Comparison of ENCODE assay signal across 8 mouse cellular contexts in the genomic region with DNA sequence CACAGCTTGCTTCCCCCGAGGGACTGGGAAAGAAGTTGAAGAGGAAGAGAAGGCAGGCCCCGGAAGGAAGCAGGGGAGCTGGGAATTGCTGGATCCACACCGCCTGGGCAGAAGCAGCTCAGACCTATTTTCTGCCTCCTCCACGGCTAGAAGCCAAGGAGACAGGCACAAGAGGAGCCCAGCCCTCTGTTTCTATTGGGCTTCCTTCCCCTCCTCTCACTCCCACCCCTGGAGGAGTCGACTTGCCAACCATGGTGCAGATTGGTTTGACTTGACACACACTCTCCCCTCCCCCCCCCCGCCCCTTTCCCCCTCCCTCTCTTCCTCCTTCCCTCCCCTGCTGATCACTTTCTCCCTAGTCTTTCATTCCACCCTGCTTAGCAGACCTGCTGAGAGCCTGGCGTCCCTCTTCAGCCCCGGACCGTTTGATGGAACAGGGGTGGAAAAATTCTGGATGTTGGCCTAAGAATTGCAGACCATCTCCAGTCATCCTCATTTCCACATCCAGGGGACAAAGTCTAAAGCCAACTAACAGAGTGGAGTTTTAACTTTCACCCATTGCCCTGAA. TPM values are rescaled to one million over a fixed set of nuclear protein-coding genes. Genes with fewer than 3 reads are reported as not detected.
DNase-seq lines count a peak whose midpoint lies in the region; ATAC-seq and TF ChIP-seq lines count a peak whose summit lies in the region.

No protein-coding gene starts in this region.

- peaks cover 19 to 30% of the 10 kb centered on the region in 2 experiments for H3K4me1 ChIP-seq in MEL (ENCODE audit: control insufficient read depth in 1 of 2, insufficient read depth in 2 of 2, low read length in 2 of 2)
- H3K4me1 ChIP-seq in forebrain, embryonic 15.5 days = peaks cover 23% of the 10 kb centered on the region

- peak; percentile 87 for DNase-seq in 416B (ENCODE audit: low read depth)
- DNase-seq in MEL (ENCODE audit: low read depth, low spot score) = peak; percentile 82
- DNase-seq in heart, postnatal 36 days = peak; percentile 46 to 49
- DNase-seq in kidney, postnatal 36 days = peak; percentile 73 to 77
- DNase-seq in lung, postnatal 36 days = peak; percentile 65
- DNase-seq in right cerebral cortex, postnatal 14 days = peak; percentile 35
- DNase-seq in adrenal gland, postnatal 4 days (ENCODE audit: low spot score in 2 of 2) = no peak

- TF ChIP-seq RAD21 in MEL (IDR thresholded peaks at IDR 0.05; ENCODE audit: low read depth, low read length) = no peak

- peak overlapping the region; percentile 64 for H3K9ac ChIP-seq in MEL (ENCODE audit: control insufficient read depth, low read depth, low read length, poor library complexity, severe bottlenecking)
- 0 out of 2 replicates have a peak overlapping the region, but pooled peaks have one; percentile 10 for H3K9ac ChIP-seq in forebrain, embryonic 15.5 days (replicated peaks)

- TF ChIP-seq EP300 in MEL (IDR thresholded peaks at IDR 0.05; ENCODE audit: low read depth in 1 of 2, low read length in 2 of 2) = no peak

- ATAC-seq in forebrain, embryonic 15.5 days (replicated peaks) = peak; percentile 72

- H3K36me3 ChIP-seq in MEL (ENCODE audit: control insufficient read depth in 1 of 2, insufficient read depth in 2 of 2, low read length in 2 of 2) = peaks cover 0 to 18% of the 10 kb centered on the region in 2 experiments; a peak in 2 of 4 replicates
- no peaks in the 10 kb centered on the region for H3K36me3 ChIP-seq in forebrain, embryonic 15.5 days

- no peaks in the 10 kb centered on the region for H3K27me3 ChIP-seq in MEL (ENCODE audit: control insufficient read depth in 1 of 2, insufficient read depth in 2 of 2, low read length in 2 of 2)
- no peaks in the 10 kb centered on the region for H3K27me3 ChIP-seq in forebrain, embryonic 15.5 days

- intact Hi-C loops in heart, postnatal 36 days (cut with DNase I) = loop anchor here (5.0 kb wide), 1 partner anchor 164 kb away; no protein-coding TSS in a partner anchor

- H3K4me2 ChIP-seq in forebrain, embryonic 15.5 days (replicated peaks) = peak overlapping the region; percentile 31

- TF ChIP-seq POLR2A in MEL (IDR thresholded peaks at IDR 0.05; ENCODE audit: control insufficient read depth in 1 of 2, insufficient read depth in 1 of 2, low read depth in 1 of 2, low read length in 2 of 2, poor library complexity in 1 of 2) = peak; percentile 34 to 37; a peak in 1 of 4 replicates

- H3K79me2 ChIP-seq in MEL (ENCODE audit: control insufficient read depth, insufficient read depth, low read length, poor library complexity) = no peaks in the 10 kb centered on the region

- 2% methylated on average over 8 of the region's 9 CpGs for WGBS in forebrain, embryonic 15.5 days

- H3K9me3 ChIP-seq in MEL (replicated peaks; ENCODE audit: insufficient read depth, low read length) = no peaks in the 10 kb centered on the region
- H3K9me3 ChIP-seq in forebrain, embryonic 15.5 days = no peaks in the 10 kb centered on the region

- no peak for TF ChIP-seq CTCF in MEL (IDR thresholded peaks at IDR 0.05 in 2 of 3, conservative IDR thresholded peaks at IDR 0.05 in 1 of 3; ENCODE audit: control insufficient read depth in 1 of 3, insufficient read depth in 1 of 3, low read depth in 2 of 3, low read length in 3 of 3, poor library complexity in 1 of 3, severe bottlenecking in 1 of 3)

- H3K4me3 ChIP-seq in MEL (ENCODE audit: control insufficient read depth in 1 of 2, insufficient read depth in 1 of 2, low read depth in 2 of 2, low read length in 2 of 2) = peak overlapping the region; percentile 45 to 55
- no peak overlapping the region for H3K4me3 ChIP-seq in forebrain, embryonic 15.5 days

- H3K27ac ChIP-seq in MEL (ENCODE audit: control insufficient read depth, low read depth, low read length) = peak overlapping the region; percentile 52
- H3K27ac ChIP-seq in forebrain, embryonic 15.5 days (replicated peaks) = peak overlapping the region; percentile 81

TF ChIP-seq in MEL, 35 proteins besides CTCF, POLR2A, EP300 and RAD21:
- TF ChIP-seq SIN3A (IDR thresholded peaks at IDR 0.05; ENCODE audit: low read length) (peak; percentile 42; the same call in 1 of the 2 replicates), MXI1 (IDR thresholded peaks at IDR 0.05; ENCODE audit: low read depth, low read length) (peak; percentile 18; the same call in 1 of the 2 replicates), JUND (IDR thresholded peaks at IDR 0.05; ENCODE audit: low read depth, low read length) (no peak), POLR2AphosphoS2 (IDR thresholded peaks at IDR 0.05; ENCODE audit: low read length) (no peak), MYB (IDR thresholded peaks at IDR 0.05; ENCODE audit: low read depth, low read length) (no peak), UBTF (IDR thresholded peaks at IDR 0.05; ENCODE audit: borderline replicate concordance, insufficient read depth, low read depth, low read length) (no peak), MAZ (IDR thresholded peaks at IDR 0.05; ENCODE audit: low read depth, low read length) (peak; percentile 82; the same call in 1 of the 2 replicates), RCOR1 (IDR thresholded peaks at IDR 0.05; ENCODE audit: low read depth, low read length) (no peak), NRF1 (IDR thresholded peaks at IDR 0.05; ENCODE audit: insufficient read depth, low read depth, low read length, poor library complexity, severe bottlenecking) (no peak), KAT2A (conservative IDR thresholded peaks at IDR 0.05; ENCODE audit: low read depth, low read length) (no peak), TCF12 (IDR thresholded peaks at IDR 0.05; ENCODE audit: low read depth, low read length) (0 out of 2 replicates have a peak, but pooled peaks have one; percentile 4), TBP (IDR thresholded peaks at IDR 0.05; ENCODE audit: low read depth, low read length) (no peak), MEF2A (IDR thresholded peaks at IDR 0.05; ENCODE audit: extremely low read depth, insufficient replicate concordance, low read depth, low read length, poor library complexity, severe bottlenecking) (no peak), CHD2 (IDR thresholded peaks at IDR 0.05; ENCODE audit: low read length) (no peak), TAL1 (IDR thresholded peaks at IDR 0.05; ENCODE audit: low read length) (no peak), ZMIZ1 (IDR thresholded peaks at IDR 0.05; ENCODE audit: low read depth, low read length) (peak; percentile 64; the same call in 1 of the 2 replicates)

RNA-seq across cellular contexts. Expression of gene Ldha, which starts 3.1 kb away (rescaled TPM):
- total RNA-seq in MEL (2012; rRNA removed) = 1,212 and 1,976 TPM in 2 replicates
- 1,000 to 10,000 TPM in 1 of 2 experiments, 100 to 1,000 TPM in 1; 613 to 2,637 TPM for polyA plus RNA-seq in MEL (2012; ENCODE audit: insufficient read depth in 1 of 2, insufficient read length in 2 of 2, low read depth in 1 of 2, low replicate concordance in 2 of 2, missing spikeins in 1 of 2)
- 744 and 772 TPM in 2 replicates for polyA plus RNA-seq in forebrain, embryonic 15.5 days (2015; fragmentation: Nextera tagmentation; extraction: Ambion mirVana)
- 100 to 1,000 TPM; 776 to 801 TPM for total RNA-seq in heart, postnatal 36 days (2021)
- 100 to 1,000 TPM; 280 to 348 TPM for total RNA-seq in adrenal gland, postnatal 4 days (2021)

RNA-seq across cellular contexts. Expression of gene Ldhc, which starts 22.8 kb away (rescaled TPM):
- total RNA-seq in MEL (2012; rRNA removed) = not detected in 2 replicates
- not detected for polyA plus RNA-seq in MEL (2012; ENCODE audit: insufficient read depth in 1 of 2, insufficient read length in 2 of 2, low read depth in 1 of 2, low replicate concordance in 2 of 2, missing spikeins in 1 of 2)
- not detected in 2 replicates for polyA plus RNA-seq in forebrain, embryonic 15.5 days (2015; fragmentation: Nextera tagmentation; extraction: Ambion mirVana)
- not detected for total RNA-seq in heart, postnatal 36 days (2021)
- not detected for total RNA-seq in adrenal gland, postnatal 4 days (2021)

RNA-seq across cellular contexts. Expression of gene Gtf2h1, which starts 42.3 kb away (rescaled TPM):
- total RNA-seq in MEL (2012; rRNA removed) = 122 and 142 TPM in 2 replicates
- 100 to 1,000 TPM in 1 of 2 experiments, not detected in 1; 105 TPM for polyA plus RNA-seq in MEL (2012; ENCODE audit: insufficient read depth in 1 of 2, insufficient read length in 2 of 2, low read depth in 1 of 2, low replicate concordance in 2 of 2, missing spikeins in 1 of 2)
- 48.8 and 51.5 TPM in 2 replicates for polyA plus RNA-seq in forebrain, embryonic 15.5 days (2015; fragmentation: Nextera tagmentation; extraction: Ambion mirVana)
- 10 to 100 TPM; 16.9 to 19.5 TPM for total RNA-seq in heart, postnatal 36 days (2021)
- 10 to 100 TPM; 39.5 to 47.1 TPM for total RNA-seq in adrenal gland, postnatal 4 days (2021)

RNA-seq across cellular contexts. Expression of gene Hps5, which starts 42.3 kb away (rescaled TPM):
- total RNA-seq in MEL (2012; rRNA removed) = 15.5 and 19.3 TPM in 2 replicates
- polyA plus RNA-seq in MEL (2012; ENCODE audit: insufficient read depth in 1 of 2, insufficient read length in 2 of 2, low read depth in 1 of 2, low replicate concordance in 2 of 2, missing spikeins in 1 of 2) = 10 to 100 TPM in 1 of 2 experiments, not detected in 1; 20.2 TPM
- 15.1 and 16.5 TPM in 2 replicates for polyA plus RNA-seq in forebrain, embryonic 15.5 days (2015; fragmentation: Nextera tagmentation; extraction: Ambion mirVana)
- 10 to 100 TPM in 1 of 2 experiments, 1 to 10 TPM in 1; 8.8 to 12.7 TPM for total RNA-seq in heart, postnatal 36 days (2021)
- total RNA-seq in adrenal gland, postnatal 4 days (2021) = 10 to 100 TPM; 25.0 to 31.2 TPM

Comparison
In these comparisons a context has a peak if more than half of its experiments do, and no peak if none do; other contexts are left out.
1. DNase-seq: peak in 416B (single experiment), MEL (single experiment), heart, postnatal 36 days (2 of 2), kidney, postnatal 36 days (2 of 2), lung, postnatal 36 days (single experiment) and right cerebral cortex, postnatal 14 days (single experiment); none in adrenal gland, postnatal 4 days (0 of 2).